Mouse (Mus musculus) right cerebral cortex, postnatal 36 days (tissue): ENCODE measurements around the gene Dcst2.

Experiments used
- DNase-seq, 2 experiments: peaks; one replicate each; pipeline ENCODE4 v3.0.0; 2022; ENCODE audit warnings: low spot score in 2 of 2, mixed read lengths in 1 of 2

The Dcst2 gene

DNA sequence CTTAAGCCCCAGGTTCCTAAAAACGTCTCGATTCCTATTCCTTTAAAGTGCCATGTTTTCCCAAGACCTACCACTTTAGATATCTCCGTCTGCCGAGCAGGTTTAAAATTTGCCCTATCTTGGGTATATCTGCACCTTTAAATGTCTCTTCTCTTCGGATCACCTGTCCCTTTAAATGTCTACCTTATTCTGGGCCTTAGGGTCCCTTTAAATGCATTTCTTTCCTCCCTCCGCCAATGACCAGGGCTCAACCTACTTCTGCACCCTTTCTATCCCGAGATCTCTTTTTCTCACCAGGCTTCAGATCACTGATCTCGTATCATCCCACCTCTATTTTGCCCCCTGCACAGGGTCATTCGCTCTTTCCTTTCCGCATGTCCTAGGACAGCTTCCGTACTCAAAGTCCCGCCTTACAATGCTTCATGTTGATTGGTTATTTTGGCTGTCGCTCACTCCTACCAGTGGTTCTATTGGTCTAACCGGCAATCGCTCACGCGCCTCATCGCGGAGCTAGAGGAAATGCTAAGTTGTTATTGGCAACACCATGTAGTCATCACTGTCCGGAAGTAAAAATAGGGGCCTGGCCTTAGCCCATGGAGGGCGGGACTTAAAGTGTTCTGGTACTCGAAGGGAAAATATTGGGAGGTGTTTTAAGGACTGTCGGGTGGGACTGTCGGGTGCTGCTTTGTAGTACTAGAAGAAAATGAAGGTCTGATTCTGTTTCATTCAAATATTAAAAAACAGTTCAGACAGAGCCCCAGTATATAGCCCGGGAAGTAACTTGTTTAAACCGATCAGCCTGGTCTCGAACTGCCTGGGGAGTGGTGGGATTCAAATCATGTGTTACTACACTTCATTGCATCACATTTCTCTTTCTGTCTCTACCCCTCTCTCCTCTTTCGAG is 50.0 kb downstream of the Dcst2 start, which contains the start of gene Flad1:
Gene Flad1, minus strand, starts transcription at position 381 of the 904 bp plus-strand sequence.
- DNase-seq = peak; percentile 98 to 99

DNA sequence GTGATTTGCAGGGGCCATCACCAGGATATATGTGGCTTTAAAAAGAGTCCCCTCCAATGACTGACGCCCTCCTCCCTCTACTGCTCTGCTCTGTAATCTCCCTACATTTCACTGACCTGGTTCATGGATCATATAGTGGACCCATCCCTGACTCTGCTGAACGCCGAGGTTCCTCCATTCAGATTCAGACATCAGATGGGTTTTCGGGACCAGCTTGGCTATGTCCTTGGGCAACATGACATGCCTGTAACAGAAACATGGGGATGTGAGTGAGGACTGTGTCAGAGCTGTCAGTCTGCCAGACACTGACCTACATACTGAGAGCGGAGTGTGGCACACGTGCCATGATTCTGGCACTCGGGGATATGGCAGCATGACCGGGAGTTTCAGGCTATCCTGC is 54.4 kb downstream of the Dcst2 start:
- DNase-seq = no peak

GRCm38 (mm10) chr3:89417131-89417530 is 55.4 kb downstream of the Dcst2 start:
- DNase-seq = no peak

DNA sequence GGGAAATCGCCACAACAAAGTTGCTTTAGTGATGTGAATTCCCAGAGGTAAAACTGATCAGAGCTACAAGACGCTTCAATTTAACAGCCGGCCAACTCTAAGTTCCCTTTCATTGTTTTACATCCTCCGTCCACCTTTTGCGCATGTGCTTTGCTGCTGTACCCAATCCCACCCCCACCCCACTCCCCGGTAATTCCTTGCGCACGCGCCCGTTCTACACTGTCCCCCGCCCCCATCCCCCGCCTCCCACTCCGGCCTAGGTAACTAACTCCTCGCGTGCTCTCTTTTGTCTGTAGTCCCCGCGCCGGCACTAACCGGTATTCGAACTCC is 56.0 kb downstream of the Dcst2 start:
- DNase-seq = no peak

GRCm38 (mm10) chr3:89418170-89418860 is 56.5 kb downstream of the Dcst2 start, which contains the start of the genes Cks1b and Shc1:
Cks1b (minus strand) TSS chr3:89418383.
Shc1 (plus strand) TSS chr3:89418443.
- peak; percentile 92 to 97 for DNase-seq

DNA sequence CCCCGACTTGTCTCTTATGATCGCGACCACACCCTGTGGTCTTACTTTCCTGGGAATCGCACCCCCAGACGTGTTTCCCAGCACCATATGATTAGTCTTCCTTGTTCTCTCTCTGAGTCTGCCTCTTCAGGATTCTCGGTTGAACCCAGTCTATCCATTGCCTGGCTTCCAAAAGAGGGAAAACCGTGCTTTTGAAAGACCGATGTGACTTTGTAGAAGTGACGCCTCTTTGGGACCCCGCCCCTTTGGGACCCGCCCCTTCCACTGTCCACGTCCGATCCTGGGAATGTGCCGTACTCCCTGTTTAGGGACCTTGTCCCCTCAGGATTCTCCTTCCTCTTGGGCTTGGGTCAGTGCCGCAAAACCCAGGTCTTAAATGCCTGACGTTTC is 57.1 kb downstream of the Dcst2 start:
- no peak for DNase-seq

DNA sequence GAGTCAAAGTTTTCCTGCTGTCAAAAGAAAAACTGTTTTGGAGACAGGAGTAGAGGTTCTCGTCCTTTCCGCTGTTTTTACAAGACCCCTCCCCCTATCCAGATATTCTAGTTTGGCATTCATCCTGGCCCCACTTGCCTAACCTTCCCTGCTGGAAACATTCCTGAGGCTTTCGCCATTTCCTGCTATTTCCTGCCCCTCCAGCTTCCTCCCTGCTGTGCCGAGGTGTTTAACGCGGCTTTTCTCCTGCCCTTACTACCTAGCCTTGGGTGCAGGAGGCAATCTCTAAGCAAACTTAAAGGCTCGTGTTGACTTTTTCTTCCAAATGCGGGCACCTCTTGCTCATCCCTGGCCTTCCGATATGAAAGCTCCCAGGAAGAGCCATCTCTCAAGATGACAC is 57.8 kb downstream of the Dcst2 start:
- no peak for DNase-seq

DNA sequence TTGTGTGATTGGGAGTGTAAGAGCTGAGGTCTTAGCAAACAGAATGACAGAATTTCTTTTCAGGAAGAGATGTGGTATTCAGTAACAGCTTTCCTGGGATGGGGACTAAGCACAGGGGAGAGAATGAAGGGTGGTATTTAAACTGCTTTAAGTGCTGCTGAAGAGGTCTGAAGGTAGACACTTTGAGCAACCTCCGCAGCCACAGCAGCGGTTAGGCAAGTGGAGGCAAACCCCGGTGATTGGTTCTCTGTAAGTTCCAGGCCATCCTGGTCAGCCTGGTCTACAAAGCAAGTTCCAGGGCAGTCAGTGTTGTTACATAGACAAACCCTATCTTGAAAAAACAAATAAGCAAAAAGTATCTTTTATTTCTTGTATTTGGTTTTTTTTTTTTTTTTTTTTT is 58.2 kb downstream of the Dcst2 start:
- DNase-seq = no peak

DNA sequence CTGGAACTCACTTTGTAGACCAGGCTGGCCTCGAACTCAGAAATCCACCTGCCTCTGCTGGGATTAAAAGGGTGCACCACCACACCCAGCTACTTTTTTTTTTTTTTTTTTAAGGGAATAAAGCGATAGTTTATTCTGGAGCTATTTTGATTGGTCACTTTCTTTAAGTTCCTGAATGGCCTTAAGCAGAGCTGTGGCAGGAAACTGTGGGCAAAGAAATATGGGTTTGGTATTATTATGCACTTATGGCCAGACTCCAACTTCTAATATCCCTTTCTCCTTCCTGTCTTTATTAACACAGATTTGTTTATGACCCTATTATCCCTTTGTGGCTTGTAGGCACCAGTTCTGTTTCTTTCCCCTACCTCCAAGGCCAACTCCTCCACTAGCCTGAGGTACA is 58.6 kb downstream of the Dcst2 start:
- DNase-seq = no peak

DNA sequence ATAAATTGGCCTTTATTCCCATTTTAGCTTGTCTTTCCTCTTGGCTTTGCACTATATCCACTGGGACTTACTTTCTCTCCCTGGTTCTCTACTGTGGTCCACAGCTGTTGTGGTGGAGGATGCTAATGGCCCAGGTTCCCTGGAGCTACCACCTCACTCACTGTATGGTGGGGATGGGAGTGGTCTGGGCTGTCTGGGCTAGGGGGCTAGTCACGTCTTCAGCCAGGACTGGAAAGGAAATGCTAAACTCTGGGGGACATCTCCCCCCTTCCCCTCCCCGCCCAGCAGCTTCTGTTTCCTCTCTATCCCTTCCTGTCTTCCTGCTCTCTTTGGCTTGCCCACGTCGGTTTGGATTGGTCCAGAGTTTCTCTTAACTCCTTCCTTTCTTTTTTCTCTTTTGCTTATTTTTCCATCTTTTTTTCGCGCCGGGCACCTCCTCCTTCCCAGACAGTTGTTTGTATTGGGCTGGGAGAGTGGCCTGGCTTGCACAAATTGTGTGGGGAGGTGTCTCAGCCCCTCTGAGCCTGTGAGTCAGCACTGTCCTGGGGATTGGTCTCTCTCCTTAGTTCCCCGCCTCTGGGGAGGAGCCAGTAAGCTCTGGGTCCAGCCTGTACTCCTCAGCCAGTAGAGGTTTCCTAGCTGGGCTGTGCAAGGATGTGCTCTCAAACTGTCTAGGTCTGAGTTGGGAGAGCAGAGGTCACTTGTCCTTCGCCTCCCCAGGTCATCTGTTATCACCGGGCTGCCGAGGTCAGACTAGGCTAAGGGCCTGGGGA is 59.4 kb downstream of the Dcst2 start:
- DNase-seq = peak; percentile 52 to 64

DNA sequence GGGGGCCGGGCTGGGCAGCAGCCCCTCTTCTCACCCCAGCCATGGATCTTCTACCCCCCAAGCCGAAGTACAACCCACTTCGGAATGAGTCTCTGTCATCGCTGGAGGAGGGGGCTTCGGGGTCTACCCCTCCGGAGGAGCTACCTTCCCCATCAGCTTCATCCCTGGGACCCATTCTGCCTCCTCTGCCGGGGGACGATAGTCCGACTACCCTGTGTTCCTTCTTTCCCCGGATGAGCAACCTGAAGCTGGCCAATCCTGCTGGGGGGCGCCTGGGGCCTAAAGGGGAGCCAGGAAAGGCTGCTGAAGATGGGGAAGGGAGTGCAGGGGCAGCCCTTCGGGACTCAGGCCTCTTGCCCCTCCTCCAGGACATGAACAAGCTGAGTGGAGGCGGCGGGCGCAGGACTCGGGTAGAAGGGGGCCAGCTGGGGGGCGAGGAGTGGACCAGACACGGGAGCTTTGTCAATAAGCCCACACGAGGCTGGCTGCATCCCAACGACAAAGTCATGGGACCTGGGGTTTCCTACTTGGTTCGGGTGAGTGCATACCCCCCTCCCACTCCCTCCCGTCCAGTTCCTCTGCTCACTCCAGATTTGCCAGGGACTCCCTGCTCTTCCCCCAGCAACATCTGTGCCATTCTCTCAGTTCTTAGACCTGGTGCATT is 60.2 kb downstream of the Dcst2 start:
- DNase-seq = no peak

- no peak for DNase-seq
These were observed 60.9 kb downstream of the Dcst2 start for GRCm38 (mm10) chr3:89422556-89423205.

- DNase-seq = no peak
These were observed 62.8 kb downstream of the Dcst2 start for GRCm38 (mm10) chr3:89424416-89425140.

GRCm38 (mm10) chr3:89425141-89425525 is 63.4 kb downstream of the Dcst2 start:
- DNase-seq = no peak

DNA sequence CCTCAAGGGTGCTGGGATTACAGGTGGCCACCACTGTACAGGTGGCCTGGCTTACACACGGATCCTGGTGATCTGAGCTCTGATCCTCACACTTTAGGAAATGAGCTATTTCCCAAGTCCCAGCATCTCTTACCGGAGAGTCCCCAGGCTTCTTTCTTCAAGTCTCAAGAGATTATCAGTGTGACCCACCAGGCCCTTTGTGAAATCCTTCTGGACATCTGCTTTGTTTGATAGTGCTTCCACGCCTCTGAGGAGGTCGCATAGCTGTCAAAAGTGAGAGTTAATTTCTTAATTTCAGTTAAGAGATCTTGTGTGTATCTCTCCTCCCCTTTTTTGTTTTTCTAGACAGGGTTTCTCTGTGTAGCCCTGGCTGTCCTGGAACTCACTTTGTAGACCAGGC is 64.1 kb downstream of the Dcst2 start:
- DNase-seq = no peak
